Mouse (Mus musculus) hematopoietic stem cell, adult 5-6 weeks (primary cell): ENCODE measurements at regions not wholly inside any gene's neighbourhood (a gene's known extent, or its start where the extent isn't known, plus 50 kb on each side); places are given as distances from the start of the nearest gene placed in this dataset.

Experiments
- ATAC-seq, 2 experiments: fragments of 125-278 bp in 1 of 2; replicated peaks in 1 of 2; 2 replicates each; pipeline ENCODE4 v1.8.0; 2016 to 2017; ENCODE audit warnings: inconsistent platforms in 2 of 2, mild to moderate bottlenecking in 2 of 2, moderate number of reproducible peaks in 2 of 2, low read depth in 1 of 2, moderate TSS enrichment in 1 of 2; ENCODE audit not compliant: low FRiP score in 2 of 2, poor library complexity in 2 of 2, severe bottlenecking in 2 of 2, insufficient read depth in 1 of 2, low TSS enrichment in 1 of 2

GRCm38 (mm10) chr4:39926021-39926591 is 216.8 kb upstream of the Aco1 start:
- no peak for ATAC-seq

- ATAC-seq: no peak
Observed at GRCm38 (mm10) chr4:39926594-39926993, 216.3 kb upstream of the Aco1 start.

GRCm38 (mm10) chr4:39928491-39928890 is 214.4 kb upstream of the Aco1 start:
- ATAC-seq: no peak

DNA sequence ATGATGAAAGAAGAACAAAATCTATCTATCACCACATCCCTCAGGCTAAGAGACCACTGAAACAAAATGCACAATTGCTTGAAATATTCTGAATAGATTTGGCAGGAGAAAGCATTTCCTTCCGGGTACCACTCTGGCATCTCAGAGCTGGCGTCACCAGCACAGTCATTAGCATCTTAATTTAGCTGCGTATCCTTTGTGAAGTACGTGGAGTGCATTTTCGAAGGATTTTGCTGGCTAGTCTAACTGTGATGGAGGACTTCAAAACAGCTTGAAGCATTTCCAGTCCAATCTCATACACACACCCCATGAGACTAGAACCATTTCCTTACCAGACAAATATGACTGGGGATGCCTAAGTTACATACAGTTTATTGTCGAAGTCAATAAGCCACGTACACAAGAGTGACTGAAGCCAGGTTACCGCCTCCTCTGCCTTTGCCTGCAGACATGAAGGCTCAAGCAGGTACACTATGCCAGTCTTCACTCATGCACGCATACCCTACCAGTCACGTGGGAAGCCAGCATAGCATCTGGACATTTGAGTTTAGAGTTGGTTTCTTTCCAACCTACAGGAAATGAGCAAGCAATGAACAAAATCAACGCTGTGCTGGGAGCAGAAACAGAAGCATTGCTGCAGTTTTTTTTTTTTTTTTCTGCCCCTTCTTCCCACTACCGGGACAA is 208.7 kb upstream of the Aco1 start:
- no peak for ATAC-seq

DNA sequence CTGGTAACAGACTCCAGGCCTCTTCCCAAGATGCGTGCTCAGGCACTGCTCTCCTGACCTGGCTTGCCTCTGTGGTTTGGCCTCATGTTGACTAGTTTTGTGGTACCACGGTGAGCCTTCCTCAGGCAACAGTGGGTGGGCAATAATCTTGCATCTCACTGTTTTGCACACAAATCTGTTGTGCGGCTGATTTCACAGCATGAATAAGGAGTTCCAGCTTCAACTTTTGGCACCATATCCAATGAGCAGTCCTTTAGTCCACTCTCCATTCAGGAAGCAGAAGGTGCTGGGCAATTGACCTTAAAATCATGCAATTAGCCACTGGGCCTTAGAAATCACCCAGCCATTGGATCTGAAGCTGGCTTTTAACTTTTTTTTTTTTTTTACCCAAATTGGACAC is 184.2 kb upstream of the Aco1 start:
- ATAC-seq: no peak

- ATAC-seq: no peak
Observed at GRCm38 (mm10) chr4:39967938-39968337, 174.9 kb upstream of the Aco1 start.

DNA sequence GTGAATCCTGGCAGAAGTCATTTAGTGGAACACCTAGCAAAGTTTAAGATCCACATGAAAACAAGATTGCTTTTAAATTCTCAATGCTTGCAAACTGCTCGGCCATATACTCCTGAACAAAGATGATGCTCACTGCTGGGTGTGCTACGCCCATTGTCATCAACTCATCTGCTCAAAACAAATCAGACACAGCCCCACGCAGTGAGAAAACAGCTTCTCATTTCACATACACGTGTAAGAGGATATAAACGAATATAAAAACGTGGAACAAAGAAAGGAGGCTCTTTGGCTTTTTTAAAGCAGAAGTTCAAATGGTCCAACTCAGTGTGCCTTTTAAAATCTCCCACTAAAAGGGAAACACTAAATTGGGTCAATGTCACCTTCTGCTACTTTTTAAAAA is 151.5 kb upstream of the Aco1 start:
- no peak for ATAC-seq

DNA sequence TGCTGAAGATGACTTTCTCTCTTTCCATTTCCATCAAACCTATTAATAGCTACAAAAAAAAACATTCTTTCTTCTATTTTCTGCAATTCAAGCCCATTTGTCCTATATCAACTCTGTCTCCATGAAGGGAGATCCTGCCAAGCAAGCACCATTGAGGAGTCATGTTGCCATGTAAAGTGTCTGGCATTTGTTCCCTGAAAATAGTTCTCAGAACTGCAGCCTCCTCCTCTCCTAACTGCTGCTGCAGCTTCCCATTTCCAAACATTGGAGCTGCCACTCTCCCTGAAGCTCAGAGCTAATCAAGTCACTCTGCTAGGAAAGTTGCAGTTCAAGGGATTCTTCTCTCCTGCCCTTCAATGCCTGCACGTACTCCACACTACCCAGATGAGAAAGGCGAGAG is 151.0 kb upstream of the Aco1 start:
- ATAC-seq: no peak

- ATAC-seq: no peak
Observed at GRCm38 (mm10) chr4:39998771-39999422, 144.0 kb upstream of the Aco1 start.

DNA sequence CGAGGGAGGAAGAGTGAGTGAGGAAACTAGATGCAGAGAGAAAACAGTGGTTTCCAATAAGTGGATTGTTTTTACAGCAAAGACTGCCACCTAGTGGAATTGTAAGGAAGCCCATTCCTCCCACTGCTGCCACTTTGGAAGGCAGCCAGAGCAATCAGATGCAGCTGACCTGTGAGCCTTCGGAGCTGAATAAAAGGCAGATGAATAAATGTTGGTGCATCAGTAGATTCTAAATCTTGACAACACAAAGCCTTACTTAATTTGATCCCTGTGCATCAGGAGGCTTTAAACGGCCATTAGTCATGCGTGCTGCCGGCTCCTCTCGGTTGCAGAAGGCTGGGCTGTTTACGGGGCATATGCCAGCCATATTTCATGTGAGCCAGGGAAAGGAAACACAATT is 128.2 kb upstream of the Aco1 start:
- ATAC-seq: peak in 1 of 2 experiments; percentile 74; a peak in 3 of 4 replicates

DNA sequence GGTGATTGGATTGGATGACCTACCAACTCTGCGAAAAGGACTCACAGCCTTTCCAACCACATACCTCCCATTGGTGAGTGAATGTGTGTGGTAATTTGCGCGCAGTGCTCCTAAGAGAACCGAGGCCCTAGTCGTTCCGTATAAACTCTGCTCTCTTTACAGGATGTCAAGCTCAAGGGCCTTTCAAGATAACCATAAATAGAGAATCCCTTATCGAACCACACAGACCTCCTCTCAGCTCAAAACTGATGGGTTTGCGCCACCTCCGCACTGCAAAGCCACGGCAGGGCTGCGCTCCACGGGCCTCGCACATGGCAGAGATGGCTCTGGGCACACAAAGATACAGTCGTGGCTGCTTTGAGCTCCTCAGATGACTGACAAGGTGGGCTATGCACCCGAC is 126.0 kb upstream of the Aco1 start:
- no peak for ATAC-seq

DNA sequence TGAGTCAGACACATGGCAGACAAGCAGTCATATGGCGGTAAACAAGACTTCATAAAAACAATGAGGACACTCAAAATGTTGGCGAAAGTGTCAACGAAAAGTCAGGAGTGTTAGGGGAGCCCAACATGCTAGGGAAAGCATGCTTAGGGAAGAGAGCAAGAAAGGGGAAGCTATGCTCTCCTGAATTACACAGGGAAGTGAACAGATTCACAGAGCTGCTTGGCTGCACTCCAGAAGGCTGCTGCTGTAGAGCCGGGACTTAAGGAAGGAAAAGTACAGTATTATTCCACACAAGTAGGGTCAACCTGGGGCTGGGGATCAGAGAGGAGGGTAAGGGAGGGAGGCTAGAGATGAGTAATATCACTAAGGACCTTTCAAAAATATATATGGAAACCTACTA is 124.7 kb upstream of the Aco1 start:
- no peak for ATAC-seq

GRCm38 (mm10) chr4:40031361-40031760 is 111.5 kb upstream of the Aco1 start:
- no peak for ATAC-seq

GRCm38 (mm10) chr4:40047846-40048245 is 95.0 kb upstream of the Aco1 start:
- no peak for ATAC-seq

DNA sequence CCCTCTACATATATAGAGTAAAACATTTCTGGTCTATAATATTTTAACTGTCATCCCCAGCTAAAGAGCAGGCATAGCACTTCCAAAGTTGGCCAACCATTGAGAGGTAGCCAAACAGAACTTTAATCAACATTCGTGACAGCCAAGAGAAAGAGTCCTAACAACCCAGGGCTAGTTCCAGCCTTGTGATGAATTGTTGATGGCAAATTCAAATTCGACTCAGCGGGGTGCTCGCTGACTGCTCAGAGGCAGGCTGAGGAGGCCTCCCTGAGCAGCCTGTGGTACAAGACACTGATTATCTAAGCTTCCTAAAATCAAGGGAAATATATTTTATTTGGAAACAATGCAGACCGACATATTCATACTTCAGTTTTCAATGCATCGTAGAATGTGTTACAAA is 93.8 kb upstream of the Aco1 start:
- ATAC-seq: no peak

DNA sequence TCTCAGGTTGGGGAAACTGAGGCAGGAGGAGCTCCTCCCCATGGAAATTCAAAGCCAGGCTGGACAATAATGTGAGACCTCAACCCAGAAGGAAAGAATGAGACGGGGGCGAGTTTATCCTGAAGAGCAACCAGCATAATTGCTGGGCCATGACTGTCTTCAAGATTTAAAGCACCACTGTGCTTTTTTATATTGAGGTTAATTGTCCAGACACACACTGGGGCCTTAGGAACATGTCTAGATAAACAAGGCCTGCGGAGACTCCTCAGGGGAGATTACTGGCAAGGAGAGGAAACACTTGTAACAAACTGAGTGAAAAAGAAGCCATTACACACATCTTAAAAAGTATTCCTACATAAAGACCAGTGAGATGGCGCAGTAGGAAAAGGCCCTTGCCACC is 91.0 kb upstream of the Aco1 start:
- ATAC-seq: no peak

DNA sequence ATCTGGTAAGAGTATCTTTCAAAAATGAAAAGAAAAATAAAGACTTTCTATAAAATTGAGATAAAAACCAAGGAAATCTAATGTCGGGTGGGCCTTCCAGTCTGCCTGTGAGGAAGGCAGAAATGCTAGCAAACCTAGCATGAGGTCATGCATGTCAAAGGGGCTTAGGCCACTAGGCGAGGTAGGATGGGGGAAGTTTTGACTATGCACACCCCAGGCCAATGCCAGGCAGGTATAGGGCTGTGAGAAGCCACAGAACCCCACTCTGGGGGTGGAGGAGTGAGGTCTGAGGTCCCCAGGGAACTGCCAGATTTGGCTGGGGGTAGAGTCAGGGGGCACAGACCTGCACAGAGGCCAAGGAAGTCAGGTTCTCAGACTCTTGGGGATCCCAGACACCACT is 89.5 kb upstream of the Aco1 start:
- no peak for ATAC-seq

DNA sequence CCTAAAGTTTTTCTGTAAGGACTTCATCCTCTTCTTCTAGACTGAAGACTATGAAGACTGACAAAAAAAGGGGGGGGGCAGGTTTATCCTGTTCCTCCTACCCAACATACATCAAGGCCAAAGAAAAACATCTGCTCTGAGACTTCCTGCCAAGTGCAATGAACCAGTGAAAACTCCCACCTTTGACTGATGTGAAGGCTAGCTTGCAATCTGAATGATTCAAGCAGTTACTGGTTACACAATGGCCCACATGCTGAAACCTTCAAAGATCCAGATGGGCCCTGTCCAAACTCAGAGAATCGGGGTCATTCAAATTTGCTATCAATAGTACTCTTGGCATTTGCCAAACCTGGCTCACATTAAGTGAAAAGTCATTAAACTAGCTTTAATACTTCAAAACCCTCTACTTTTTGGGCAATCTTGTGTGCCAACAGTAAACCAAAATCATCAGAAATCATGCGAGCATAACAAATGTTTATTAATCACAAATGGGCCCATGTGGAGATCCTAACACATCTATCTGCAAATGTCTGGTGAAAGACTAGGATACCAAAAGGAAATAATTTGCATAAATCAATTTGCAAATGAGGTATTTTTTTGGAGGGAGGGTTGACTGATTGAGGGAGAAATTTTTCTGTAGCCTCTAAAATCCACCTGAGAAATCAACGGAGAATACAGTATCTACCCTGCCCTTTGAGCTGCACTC is 79.0 kb upstream of the Aco1 start:
- ATAC-seq: no peak
